Mouse (Mus musculus) stomach, postnatal 0 days (tissue): ENCODE data around the gene Stpg3. TPM values are rescaled to one million over a fixed set of nuclear protein-coding genes. Genes with fewer than 3 reads are reported as not detected.
A peak's percentile ranks its signal among the peaks of the same experiment; 100 is the strongest.

ENCODE experiments used
- ATAC-seq: fragments of 200-750 bp; cut with Nextera tagmentation; 2 replicates; pipeline ENCODE4 v1.8.0; 2017; ENCODE audit not compliant: low FRiP score, low TSS enrichment
- DNase-seq: peaks from one replicate; pipeline ENCODE4 v3.0.0-alpha.2; 2016; ENCODE audit warnings: low spot score
- H3K27ac ChIP-seq: fragments of 300-500 bp; sonication (generic); replicated peaks from 2 replicates; pipeline ENCODE4 v1.5.1; 2014; ENCODE audit warnings: mild to moderate bottlenecking, control low read depth
- H3K27me3 ChIP-seq: fragments of 300-500 bp; sonication (generic); 2 replicates; pipeline ENCODE4 v1.6.1; 2014; ENCODE audit warnings: low read length; ENCODE audit not compliant: control insufficient read depth, insufficient read depth
- H3K36me3 ChIP-seq: fragments of 300-500 bp; sonication (generic); 2 replicates; pipeline ENCODE4 v1.6.1; 2014; ENCODE audit warnings: low read length, mixed read lengths; ENCODE audit not compliant: control insufficient read depth, insufficient read depth
- H3K4me1 ChIP-seq: fragments of 300-500 bp; sonication (generic); replicated peaks from 2 replicates; pipeline ENCODE4 v1.6.1; 2014; ENCODE audit warnings: antibody characterized with exemption; ENCODE audit not compliant: control insufficient read depth, insufficient read depth
- H3K4me2 ChIP-seq: fragments of 300-500 bp; sonication (generic); replicated peaks from 2 replicates; pipeline ENCODE4 v1.6.1; 2014; ENCODE audit warnings: low read depth, mild to moderate bottlenecking, control low read depth, moderate library complexity
- H3K4me3 ChIP-seq: fragments of 300-500 bp; sonication (generic); 2 replicates; pipeline ENCODE4 v1.5.1; 2014; ENCODE audit warnings: low read depth, low read length, control low read depth
- H3K9ac ChIP-seq: fragments of 300-500 bp; sonication (generic); 2 replicates; pipeline ENCODE4 v1.6.1; 2014; ENCODE audit warnings: mild to moderate bottlenecking, low read length, control low read depth, mixed read lengths
- H3K9me3 ChIP-seq: fragments of 300-500 bp; sonication (generic); 2 replicates; pipeline ENCODE4 v1.6.1; 2016; ENCODE audit warnings: low read length; ENCODE audit not compliant: control insufficient read depth
- CTCF ChIP-seq: IDR thresholded peaks from 2 replicates; pipeline ENCODE4 v1.5.1; 2016; ENCODE audit warnings: antibody characterized with exemption, low read depth, mild to moderate bottlenecking, moderate library complexity
- EP300 ChIP-seq: optimal IDR thresholded peaks from 2 replicates; pipeline ENCODE3; 2016; ENCODE audit warnings: antibody characterized with exemption
- WGBS: fragments of 180-500 bp; shearing (Covaris S2); extraction: QIAGEN DNeasy Blood & Tissue Kit; methylation state at CpG from one replicate; pipeline ENCODE4 v1.1.7; 2014; 5-methylcytosine and 5-hydroxymethylcytosine counted together
- polyA plus RNA-seq: library from polyadenylated mRNA; unstranded; fragments of >200 nt; fragmentation: Nextera tagmentation; extraction: Ambion mirVana; gene quantifications from 2 replicates; pipeline ENCODE4 v1.2.1, GENCODE M21; 2015

Gene Stpg3
- polyA plus RNA-seq, 1 experiment from 2014 or later = not detected

GRCm38 (mm10) chr2:25246183-25247072 lies 32.0 kb upstream of the Stpg3 start, which contains the start of gene AL732309.1:
AL732309.1 (minus strand) TSS chr2:25246863.
- H3K27me3 ChIP-seq = no peaks in the 10 kb centered on the region
- 65% methylated on average over 10 of the region's 10 CpGs for WGBS
- 0 out of 2 replicates have a peak within 1 kb of the TSS, but pooled peaks have one; percentile 8 for H3K4me3 ChIP-seq
- H3K4me1 ChIP-seq = peaks cover 4% of the 10 kb centered on the region
- peak within 1 kb of the TSS; percentile 35 for H3K4me2 ChIP-seq
- H3K36me3 ChIP-seq = peaks cover 17% of the 10 kb centered on the region
- TF ChIP-seq EP300 (peak; percentile 63), CTCF (no peak)
- ATAC-seq (peak; percentile 78), DNase-seq (peak; percentile 82)
- peak within 1 kb of the TSS; percentile 24 for H3K9ac ChIP-seq
- H3K27ac ChIP-seq = peak within 1 kb of the TSS; percentile 87
- no peaks in the 10 kb centered on the region for H3K9me3 ChIP-seq

- no peak overlapping the region for H3K27ac ChIP-seq
- no peak overlapping the region for H3K9ac ChIP-seq
- H3K4me1 ChIP-seq = peaks cover 7% of the 10 kb centered on the region
- TF ChIP-seq EP300 (no peak), CTCF (no peak)
- peaks cover 8% of the 10 kb centered on the region; the same call in 1 of the 2 replicates for H3K36me3 ChIP-seq
- H3K9me3 ChIP-seq = no peaks in the 10 kb centered on the region
- ATAC-seq (no peak), DNase-seq (no peak)
- no peak overlapping the region for H3K4me2 ChIP-seq
- H3K27me3 ChIP-seq = no peaks in the 10 kb centered on the region
- WGBS = 86% methylated on average over 4 of the region's 4 CpGs
- no peak overlapping the region for H3K4me3 ChIP-seq
These were observed 29.7 kb upstream of the Stpg3 start for GRCm38 (mm10) chr2:25244144-25244543.

DNA sequence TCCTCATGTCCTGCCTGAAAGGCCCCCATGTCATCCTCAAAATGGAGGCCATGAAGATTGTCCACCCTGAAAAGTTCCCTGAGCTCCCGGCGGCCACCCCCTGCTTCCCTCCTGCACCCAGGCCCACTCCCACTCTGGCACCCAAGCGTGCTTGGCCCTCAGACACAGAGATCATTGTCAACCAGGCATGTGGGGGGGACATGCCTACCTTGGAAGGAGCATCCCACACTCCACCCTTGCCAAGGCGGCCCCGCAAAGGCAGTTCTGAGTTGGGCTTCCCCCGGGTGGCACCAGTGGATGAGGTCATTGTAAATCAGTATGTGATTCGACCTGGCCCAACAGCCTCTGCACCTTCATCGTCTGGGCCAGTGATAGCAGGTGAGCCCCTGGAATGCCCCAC lies 28.9 kb upstream of the Stpg3 start:
- Histone ChIP-seq H3K4me2 (no peak overlapping the region), H3K4me1 (peaks cover 7% of the 10 kb centered on the region), H3K36me3 (peaks cover 7% of the 10 kb centered on the region; the same call in 1 of the 2 replicates), H3K27ac (no peak overlapping the region), H3K27me3 (no peaks in the 10 kb centered on the region), H3K9me3 (no peaks in the 10 kb centered on the region), H3K9ac (no peak overlapping the region), H3K4me3 (no peak overlapping the region)
- TF ChIP-seq CTCF (no peak), EP300 (no peak)
- ATAC-seq (no peak), DNase-seq (no peak)
- WGBS = 70% methylated on average over 8 of the region's 8 CpGs

DNA sequence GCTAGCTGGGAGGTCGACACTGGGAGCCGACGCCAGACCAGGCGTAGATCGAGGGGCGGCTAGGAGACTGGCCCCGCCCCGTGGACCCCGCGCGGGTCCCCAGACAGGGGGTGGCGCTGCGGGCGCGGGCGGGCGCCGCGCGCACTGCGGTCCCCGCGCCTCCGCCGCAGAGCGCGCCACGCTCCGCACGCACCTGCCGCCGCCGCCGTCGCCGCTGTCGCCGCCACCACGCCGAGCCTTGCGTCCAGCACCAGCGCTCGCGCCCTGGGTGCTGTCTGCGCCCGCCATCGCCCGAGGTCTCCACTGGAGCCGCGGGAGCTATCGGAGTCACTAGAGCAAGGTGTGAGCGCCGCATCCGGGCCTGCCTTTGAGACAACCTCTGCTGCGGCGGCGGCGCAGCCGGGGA lies 27.7 kb upstream of the Stpg3 start, which contains the start of the genes Rnf208 and Cysrt1:
Gene Rnf208 (plus strand): TSS at position 155 of the 406 bp plus-strand sequence.
Gene Cysrt1 (minus strand): TSS at position 352 of the 406 bp plus-strand sequence.
- Histone ChIP-seq H3K36me3 (peaks cover 2% of the 10 kb centered on the region; the same call in 1 of the 2 replicates), H3K9ac (peak within 1 kb of the TSS; percentile 69), H3K4me2 (peak within 1 kb of the TSS; percentile 78), H3K9me3 (no peaks in the 10 kb centered on the region), H3K4me1 (peaks cover 7% of the 10 kb centered on the region), H3K27me3 (no peaks in the 10 kb centered on the region), H3K27ac (peak within 1 kb of the TSS; percentile 91), H3K4me3 (peak within 1 kb of the TSS; percentile 45)
- TF ChIP-seq EP300 (no peak), CTCF (no peak)
- ATAC-seq (no peak), DNase-seq (peak; percentile 56)
- under 1% methylated on average over 38 of the region's 59 CpGs for WGBS

GRCm38 (mm10) chr2:25241438-25241775 lies 27.0 kb upstream of the Stpg3 start:
- 15% methylated on average over 6 of the region's 6 CpGs for WGBS
- peaks cover 7% of the 10 kb centered on the region; the same call in 1 of the 2 replicates for H3K4me1 ChIP-seq
- H3K27me3 ChIP-seq = no peaks in the 10 kb centered on the region
- DNase-seq (peak; percentile 66), ATAC-seq (peak; percentile 54)
- peaks cover 2% of the 10 kb centered on the region; the same call in 1 of the 2 replicates for H3K36me3 ChIP-seq
- no peaks in the 10 kb centered on the region for H3K9me3 ChIP-seq
- peak overlapping the region; percentile 45; the same call in 1 of the 2 replicates for H3K4me3 ChIP-seq
- TF ChIP-seq EP300 (no peak), CTCF (no peak)
- H3K9ac ChIP-seq = peak overlapping the region; percentile 69; the same call in 1 of the 2 replicates
- H3K4me2 ChIP-seq = peak overlapping the region; percentile 78
- peak overlapping the region; percentile 91 for H3K27ac ChIP-seq
